Mouse (Mus musculus): ENCODE measurements around the gene Dnmbp.

DNA sequence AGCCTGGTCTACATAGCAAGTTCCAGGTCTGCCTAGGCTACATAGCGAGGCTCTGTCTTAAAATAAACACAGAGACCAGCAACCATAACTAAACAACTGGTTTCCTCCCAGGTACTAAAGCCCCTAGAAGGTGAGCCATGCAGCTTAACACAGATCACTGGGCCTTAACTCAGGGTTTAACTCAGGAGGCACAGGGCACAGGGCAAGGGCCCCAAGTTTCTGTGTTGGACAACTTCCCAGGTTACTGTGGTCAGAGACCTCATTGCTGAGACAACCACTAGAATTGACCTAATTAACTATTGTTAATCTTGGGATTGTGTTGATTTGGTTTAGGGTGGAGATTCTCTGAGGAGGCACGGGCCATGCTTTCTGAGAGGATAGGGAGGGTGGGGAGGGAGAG is 26.5 kb upstream of the Dnmbp start:
- TF ChIP-seq CTCF (IDR thresholded peaks at IDR 0.05; ENCODE audit: low read depth) (no peak), EP300 (IDR thresholded peaks at IDR 0.05; ENCODE audit: low read depth) (no peak)

Measured in liver, postnatal 0 days (tissue).